Mouse (Mus musculus): ENCODE results near the gene Olfr549.

DNA sequence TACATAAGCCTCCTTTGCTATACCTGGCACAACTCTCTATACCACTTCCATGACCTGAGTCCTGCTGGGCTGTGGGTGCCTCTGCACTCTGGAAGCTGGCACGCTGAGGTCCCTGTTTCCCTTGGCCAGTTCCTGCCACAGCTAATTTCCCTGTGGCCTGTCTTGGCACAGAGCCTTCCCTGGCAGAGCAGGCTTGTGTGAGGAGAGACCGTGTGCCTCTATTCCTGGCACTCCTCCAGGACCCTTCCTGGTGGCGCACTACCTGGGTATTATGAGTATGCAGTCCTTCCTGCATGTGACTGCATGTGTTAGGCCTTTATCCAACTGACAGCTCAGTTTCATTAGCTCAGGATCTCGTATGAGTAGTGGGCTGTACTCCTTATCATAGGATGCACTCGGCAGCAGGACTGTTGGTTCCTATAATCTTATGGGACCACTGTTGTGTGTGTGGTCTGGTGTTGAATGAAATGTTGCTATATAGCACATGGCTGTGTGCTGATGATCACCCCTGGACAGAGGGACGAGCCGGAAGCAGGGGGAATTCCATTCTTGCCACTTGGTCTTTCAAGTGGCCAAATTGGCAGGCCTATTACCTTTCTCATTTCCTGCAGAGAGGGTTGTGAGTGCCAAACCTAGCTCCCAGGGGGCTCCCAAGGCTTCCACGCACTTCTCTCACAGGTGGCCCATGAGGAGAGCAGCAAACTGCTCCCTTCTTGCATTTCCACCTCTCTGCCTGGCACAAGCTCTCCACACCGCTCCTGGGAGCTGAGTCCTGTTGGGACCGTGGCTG lies 33.2 kb upstream of the Olfr549 start:
- TF ChIP-seq TCF3 (IDR thresholded peaks at IDR 0.05; ENCODE audit: insufficient read length, low read depth) (no peak), POLR2A (IDR thresholded peaks at IDR 0.05; ENCODE audit: insufficient read length, low read depth) (no peak), MAX (IDR thresholded peaks at IDR 0.05; ENCODE audit: low read depth) (no peak), CEBPB (IDR thresholded peaks at IDR 0.05; ENCODE audit: insufficient read depth, poor library complexity, severe bottlenecking) (no peak), POLR2AphosphoS2 (IDR thresholded peaks at IDR 0.05; ENCODE audit: insufficient read length, low read depth) (no peak), USF1 (IDR thresholded peaks at IDR 0.05; ENCODE audit: low read depth) (no peak)
